Comparison of ENCODE assay signal across 14 mouse cellular contexts in the genomic region with DNA sequence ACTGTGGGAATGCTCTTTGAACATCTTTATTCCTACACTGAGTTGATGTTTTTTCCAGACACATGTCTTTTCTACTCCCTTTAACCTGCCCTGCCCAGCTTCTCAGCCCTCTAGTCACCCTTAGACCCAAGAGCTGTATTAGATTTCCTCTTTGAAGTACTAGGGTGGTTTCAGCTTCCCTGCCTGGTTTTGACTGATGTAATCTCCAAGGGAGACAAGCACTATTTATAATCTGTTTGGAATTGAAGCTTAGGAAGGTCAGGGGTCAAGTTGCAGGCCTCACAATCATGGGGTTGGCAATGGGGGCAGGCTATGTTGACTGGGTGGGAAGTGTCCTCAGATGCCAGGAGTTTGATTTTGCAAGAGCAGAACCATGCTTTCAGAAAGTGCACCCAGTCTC.
A peak's percentile ranks its signal among the peaks of the same experiment; 100 is the strongest.
DNase-seq lines count a peak whose midpoint lies in the region; ATAC-seq and TF ChIP-seq lines count a peak whose summit lies in the region.
"Had no signal": no experiment of that assay in that cellular context is flagged by ENCODE, and none has a peak within 500 bp of the region (broad histone marks: within the 10 kb centered on the region; RNA-seq: fewer than 3 reads in every experiment).

No protein-coding gene starts in this region.

- DNase-seq in gastrocnemius, adult 18-20 months (ENCODE audit: low spot score) = peak; percentile 56
- DNase-seq in gastrocnemius, postnatal 36 days = no peak
- DNase-seq in liver, adult 2 months (ENCODE audit: extremely low read depth, low read depth, low spot score) = peak; percentile 73
- DNase-seq in liver = no peak
- peak; percentile 22 for DNase-seq in lung, adult 2 months
- peak; percentile 49 for DNase-seq in yolk sac, embryonic 10.5 days (ENCODE audit: low spot score)
- no peak for DNase-seq in testis, postnatal 10 days (ENCODE audit: low spot score)

- H3K4me1 ChIP-seq in liver, adult 2 months (ENCODE audit: control insufficient read depth, insufficient read depth, low read length) = peaks cover 5% of the 10 kb centered on the region; the same call in 1 of the 2 replicates
- peaks cover 2% of the 10 kb centered on the region; the same call in 1 of the 2 replicates for H3K4me1 ChIP-seq in lung, adult 2 months (ENCODE audit: control insufficient read depth, insufficient read depth, low read length)
- H3K4me1 ChIP-seq in midbrain, embryonic 15.5 days = no peaks in the 10 kb centered on the region
- H3K4me1 ChIP-seq: forebrain, embryonic 15.5 days; heart, embryonic 15.5 days; limb, embryonic 12.5 days; neural tube, embryonic 13.5 days had no signal

- H3K9ac ChIP-seq in liver, adult 2 months (ENCODE audit: low read depth, low read length) = no peak overlapping the region
- H3K9ac ChIP-seq in midbrain, embryonic 15.5 days = no peak overlapping the region
- H3K9ac ChIP-seq: embryonic facial prominence, embryonic 12.5 days; forebrain, embryonic 15.5 days; heart, embryonic 15.5 days; limb, embryonic 12.5 days; neural tube, embryonic 13.5 days had no signal

- no peak for TF ChIP-seq POLR2A in liver, adult 2 months (IDR thresholded peaks at IDR 0.05; ENCODE audit: extremely low read depth, insufficient read depth, low read length)
- no peak for TF ChIP-seq POLR2A in lung, adult 2 months (IDR thresholded peaks at IDR 0.05; ENCODE audit: borderline replicate concordance, extremely low read depth, low read depth, low read length)

- H3K4me3 ChIP-seq in liver, adult 2 months (ENCODE audit: insufficient read depth, low read depth, low read length) = no peak overlapping the region
- no peak overlapping the region for H3K4me3 ChIP-seq in lung, adult 2 months (replicated peaks; ENCODE audit: extremely low read depth, low read depth, low read length)
- no peak overlapping the region for H3K4me3 ChIP-seq in midbrain, embryonic 15.5 days
- H3K4me3 ChIP-seq: embryonic facial prominence, embryonic 12.5 days; forebrain, embryonic 15.5 days; heart, embryonic 15.5 days; limb, embryonic 12.5 days; neural tube, embryonic 13.5 days had no signal

- no peak for TF ChIP-seq CTCF in liver, adult 2 months (IDR thresholded peaks at IDR 0.05; ENCODE audit: low read depth, low read length)
- TF ChIP-seq CTCF in lung, adult 2 months (IDR thresholded peaks at IDR 0.05; ENCODE audit: insufficient read depth, low read length) = no peak

- H3K27me3 ChIP-seq in liver, adult 2 months (ENCODE audit: control insufficient read depth, insufficient read depth, low read length) = no peaks in the 10 kb centered on the region
- no peaks in the 10 kb centered on the region for H3K27me3 ChIP-seq in midbrain, embryonic 15.5 days (replicated peaks)
- H3K27me3 ChIP-seq: embryonic facial prominence, embryonic 12.5 days; forebrain, embryonic 15.5 days; heart, embryonic 15.5 days; limb, embryonic 12.5 days; neural tube, embryonic 13.5 days had no signal

- intact Hi-C loops in gastrocnemius, postnatal 36 days (cut with DNase I) = no loop called here

- ATAC-seq in midbrain, embryonic 15.5 days (replicated peaks) = no peak
- ATAC-seq: forebrain, embryonic 15.5 days had no signal

- no peaks in the 10 kb centered on the region for H3K9me3 ChIP-seq in midbrain, embryonic 15.5 days
- H3K9me3 ChIP-seq: embryonic facial prominence, embryonic 12.5 days; forebrain, embryonic 15.5 days; heart, embryonic 15.5 days; limb, embryonic 12.5 days; neural tube, embryonic 13.5 days had no signal

- no peak overlapping the region for H3K4me2 ChIP-seq in midbrain, embryonic 15.5 days
- H3K4me2 ChIP-seq: embryonic facial prominence, embryonic 12.5 days; forebrain, embryonic 15.5 days; heart, embryonic 15.5 days; limb, embryonic 12.5 days; neural tube, embryonic 13.5 days had no signal

- no peak overlapping the region for H3K27ac ChIP-seq in liver, adult 2 months (replicated peaks; ENCODE audit: insufficient read depth, low read depth, low read length)
- no peak overlapping the region for H3K27ac ChIP-seq in midbrain, embryonic 15.5 days
- H3K27ac ChIP-seq: embryonic facial prominence, embryonic 12.5 days; forebrain, embryonic 15.5 days; heart, embryonic 15.5 days; limb, embryonic 12.5 days; neural tube, embryonic 13.5 days; stomach, postnatal 0 days had no signal

- H3K36me3 ChIP-seq in liver, adult 2 months (ENCODE audit: control insufficient read depth, insufficient read depth, low read length) = no peaks in the 10 kb centered on the region
- no peaks in the 10 kb centered on the region for H3K36me3 ChIP-seq in midbrain, embryonic 15.5 days (replicated peaks)
- H3K36me3 ChIP-seq: embryonic facial prominence, embryonic 12.5 days; forebrain, embryonic 15.5 days; heart, embryonic 15.5 days; limb, embryonic 12.5 days; neural tube, embryonic 13.5 days had no signal

- H3K79me2 ChIP-seq in liver, adult 2 months (ENCODE audit: control insufficient read depth, insufficient read depth, low read length) = no peaks in the 10 kb centered on the region

Comparison
In these comparisons a context has a peak if more than half of its experiments do, and no peak if none do; other contexts are left out.
1. DNase-seq: peak in gastrocnemius, adult 18-20 months (single experiment), liver, adult 2 months (single experiment), lung, adult 2 months (single experiment) and yolk sac, embryonic 10.5 days (single experiment); none in gastrocnemius, postnatal 36 days (0 of 2), liver (single experiment) and testis, postnatal 10 days (single experiment).